Comparison of ENCODE assay signal across 16 mouse cellular contexts in the genomic region with DNA sequence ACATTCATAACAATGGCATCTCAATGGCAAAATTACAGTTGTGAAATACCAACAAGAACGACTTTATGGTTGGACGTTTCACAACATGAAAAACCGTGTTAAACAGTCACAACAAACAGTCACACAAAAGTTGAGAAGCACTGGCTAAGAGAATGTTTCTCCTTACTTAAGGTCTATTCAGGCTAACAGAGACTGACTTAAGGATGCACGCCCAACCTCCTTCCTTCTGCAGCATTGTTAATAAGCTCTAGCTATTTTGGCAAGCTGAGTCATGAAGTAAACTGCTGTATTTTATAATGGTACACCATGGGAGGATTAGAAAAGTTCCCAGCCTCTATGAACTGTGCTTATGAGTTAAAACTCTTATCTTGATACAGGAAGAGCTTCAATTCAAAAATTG.
"Had no signal": no experiment of that assay in that cellular context is flagged by ENCODE, and none has a peak within 500 bp of the region (broad histone marks: within the 10 kb centered on the region; RNA-seq: fewer than 3 reads in every experiment).

No protein-coding gene starts in this region.

- DNase-seq: lung, adult 18-20 months; lung, postnatal 4 days; midbrain, embryonic 14.5 days; right cerebral cortex, postnatal 14 days; thymus, adult 2 months; thymus, postnatal 25 days; thymus, postnatal 4 days had no signal

- H3K4me3 ChIP-seq: lung, embryonic 15.5 days; midbrain, embryonic 10.5 days; midbrain, embryonic 12.5 days; myocyte; neural tube, embryonic 13.5 days; neural tube, embryonic 15.5 days; stomach, embryonic 15.5 days had no signal

- H3K36me3 ChIP-seq: lung, embryonic 15.5 days; midbrain, embryonic 10.5 days; midbrain, embryonic 12.5 days; neural tube, embryonic 13.5 days; neural tube, embryonic 15.5 days; stomach, embryonic 15.5 days had no signal

- H3K27ac ChIP-seq: liver, embryonic 14.5 days; lung, embryonic 15.5 days; midbrain, embryonic 10.5 days; midbrain, embryonic 12.5 days; neural tube, embryonic 13.5 days; neural tube, embryonic 15.5 days; stomach, embryonic 15.5 days; stomach, postnatal 0 days had no signal

- H3K9me3 ChIP-seq: lung, embryonic 15.5 days; midbrain, embryonic 10.5 days; midbrain, embryonic 12.5 days; neural tube, embryonic 13.5 days; neural tube, embryonic 15.5 days; stomach, embryonic 15.5 days had no signal

- H3K27me3 ChIP-seq: lung, embryonic 15.5 days; midbrain, embryonic 12.5 days; neural tube, embryonic 13.5 days; neural tube, embryonic 15.5 days; stomach, embryonic 15.5 days had no signal
